In genomic region chr4:41615661-41616599, GRCm38 (mm10) we compare ENCODE assay signal across 8 mouse cellular contexts. TPM values are rescaled to one million over a fixed set of nuclear protein-coding genes. Genes with fewer than 3 reads are reported as not detected.
DNase-seq lines count a peak whose midpoint lies in the region; ATAC-seq and TF ChIP-seq lines count a peak whose summit lies in the region.

No protein-coding gene starts in this region.

- peaks cover 34% of the 10 kb centered on the region for H3K27me3 ChIP-seq in forebrain, embryonic 12.5 days
- peaks cover 10% of the 10 kb centered on the region; the same call in 1 of the 2 replicates for H3K27me3 ChIP-seq in midbrain, embryonic 13.5 days

- H3K9me3 ChIP-seq in forebrain, embryonic 12.5 days = no peaks in the 10 kb centered on the region
- H3K9me3 ChIP-seq in midbrain, embryonic 13.5 days = no peaks in the 10 kb centered on the region

- no peaks in the 10 kb centered on the region for H3K36me3 ChIP-seq in forebrain, embryonic 12.5 days (replicated peaks)
- no peaks in the 10 kb centered on the region for H3K36me3 ChIP-seq in midbrain, embryonic 13.5 days

- ATAC-seq in forebrain, embryonic 12.5 days (ENCODE audit: low FRiP score) = peak; percentile 25; the same call in 1 of the 2 replicates
- ATAC-seq in midbrain, embryonic 13.5 days = peak; percentile 64

- H3K27ac ChIP-seq in gastrocnemius, adult 2 months = peak overlapping the region; percentile 3; the same call in 1 of the 2 replicates
- H3K27ac ChIP-seq in forebrain, embryonic 12.5 days = no peak overlapping the region
- peak overlapping the region; percentile 49 for H3K27ac ChIP-seq in midbrain, embryonic 13.5 days

- WGBS in forebrain, embryonic 12.5 days = 61% methylated on average over 9 of the region's 9 CpGs
- 66% methylated on average over 9 of the region's 9 CpGs for WGBS in midbrain, embryonic 13.5 days

- H3K9ac ChIP-seq in forebrain, embryonic 12.5 days = no peak overlapping the region
- H3K9ac ChIP-seq in midbrain, embryonic 13.5 days (replicated peaks) = no peak overlapping the region

- no peak overlapping the region for H3K4me3 ChIP-seq in gastrocnemius, adult 2 months
- H3K4me3 ChIP-seq in forebrain, embryonic 12.5 days (replicated peaks) = no peak overlapping the region
- no peak overlapping the region for H3K4me3 ChIP-seq in midbrain, embryonic 13.5 days (replicated peaks)

- TF ChIP-seq CTCF in gastrocnemius, adult 2 months (IDR thresholded peaks at IDR 0.05) = peak; percentile 53

- intact Hi-C loops in gastrocnemius, adult 2 months (cut with DNase I) = loop anchor here (2.0 to 10.0 kb wide), 2 partner anchors 37 to 91 kb away; no protein-coding TSS in a partner anchor

- DNase-seq in gastrocnemius, adult 2 months = peak; percentile 39
- DNase-seq in gastrocnemius, postnatal 25 days = no peak
- DNase-seq in layer of hippocampus, postnatal 10 days (ENCODE audit: low spot score in 2 of 2) = peak; percentile 84 to 85
- DNase-seq in ovary, adult 18-20 months (ENCODE audit: low spot score) = no peak
- DNase-seq in heart, adult 9 months (ENCODE audit: low spot score in 2 of 2) = no peak
- no peak for DNase-seq in gastrocnemius, postnatal 4 days (ENCODE audit: low spot score in 2 of 2)

- peaks cover 68% of the 10 kb centered on the region for H3K4me1 ChIP-seq in forebrain, embryonic 12.5 days
- H3K4me1 ChIP-seq in midbrain, embryonic 13.5 days (replicated peaks) = peaks cover 67% of the 10 kb centered on the region

- H3K4me2 ChIP-seq in forebrain, embryonic 12.5 days = no peak overlapping the region
- no peak overlapping the region for H3K4me2 ChIP-seq in midbrain, embryonic 13.5 days (replicated peaks)

RNA-seq across cellular contexts. Expression of gene Enho, which starts 24.2 kb away (rescaled TPM):
- 10 to 100 TPM in 1 of 2 experiments, 1 to 10 TPM in 1; 9.1 to 11.9 TPM for total RNA-seq in gastrocnemius, adult 2 months (2021)
- total RNA-seq in gastrocnemius, postnatal 25 days (2021) = 10 to 100 TPM; 12.7 to 15.7 TPM
- polyA plus RNA-seq in forebrain, embryonic 12.5 days (2016; fragmentation: Nextera tagmentation; extraction: Ambion mirVana) = 43.2 and 44.7 TPM in 2 replicates
- 10 to 100 TPM; 63.4 to 66.5 TPM for total RNA-seq in layer of hippocampus, postnatal 10 days (2021)
- 81.6 and 92.1 TPM in 2 replicates for polyA plus RNA-seq in midbrain, embryonic 13.5 days (2015; fragmentation: Nextera tagmentation; extraction: Ambion mirVana)
- 10 to 100 TPM; 29.0 to 37.6 TPM for total RNA-seq in gastrocnemius, postnatal 4 days (2021)

RNA-seq across cellular contexts. Expression of gene Dnaic1, which starts 46.4 kb away (rescaled TPM):
- under 1 TPM; 0.56 to 0.59 TPM for total RNA-seq in gastrocnemius, adult 2 months (2021)
- under 1 TPM; 0.43 to 0.64 TPM for total RNA-seq in gastrocnemius, postnatal 25 days (2021)
- 1.5 TPM in 2 replicates for polyA plus RNA-seq in forebrain, embryonic 12.5 days (2016; fragmentation: Nextera tagmentation; extraction: Ambion mirVana)
- total RNA-seq in layer of hippocampus, postnatal 10 days (2021) = 1 to 10 TPM; 5.4 to 8.3 TPM
- polyA plus RNA-seq in midbrain, embryonic 13.5 days (2015; fragmentation: Nextera tagmentation; extraction: Ambion mirVana) = 2.4 and 2.7 TPM in 2 replicates
- total RNA-seq in gastrocnemius, postnatal 4 days (2021) = 1 to 10 TPM; 4.9 to 5.8 TPM

RNA-seq across cellular contexts. Expression of gene Fam219a, which starts 46.6 kb away (rescaled TPM):
- 10 to 100 TPM; 18.0 to 24.3 TPM for total RNA-seq in gastrocnemius, adult 2 months (2021)
- total RNA-seq in gastrocnemius, postnatal 25 days (2021) = 10 to 100 TPM; 17.1 to 17.4 TPM
- polyA plus RNA-seq in forebrain, embryonic 12.5 days (2016; fragmentation: Nextera tagmentation; extraction: Ambion mirVana) = 9.3 and 10.1 TPM in 2 replicates
- total RNA-seq in layer of hippocampus, postnatal 10 days (2021) = 100 to 1,000 TPM; 168 to 186 TPM
- polyA plus RNA-seq in midbrain, embryonic 13.5 days (2015; fragmentation: Nextera tagmentation; extraction: Ambion mirVana) = 13.1 and 18.8 TPM in 2 replicates
- total RNA-seq in gastrocnemius, postnatal 4 days (2021) = 10 to 100 TPM; 20.1 to 24.4 TPM

Comparison
In these comparisons a context has a peak if more than half of its experiments do, and no peak if none do; other contexts are left out.
1. DNase-seq: peak in gastrocnemius, adult 2 months (single experiment) and layer of hippocampus, postnatal 10 days (2 of 2); none in gastrocnemius, postnatal 25 days (single experiment), ovary, adult 18-20 months (single experiment), heart, adult 9 months (0 of 2) and gastrocnemius, postnatal 4 days (0 of 2).
2. RNA of gene Fam219a, which starts 46.6 kb away (total RNA-seq): 168 to 186 TPM in layer of hippocampus, postnatal 10 days; 20.1 to 24.4 TPM in gastrocnemius, postnatal 4 days, 18.0 to 24.3 TPM in gastrocnemius, adult 2 months and 17.1 to 17.4 TPM in gastrocnemius, postnatal 25 days; every median in the first group is over 4 times any median in the second.